Mouse (Mus musculus): ENCODE measurements at regions not wholly inside any gene's neighbourhood (a gene's known extent, or its start where the extent isn't known, plus 50 kb on each side); places are given as distances from the start of the nearest gene placed in this dataset.

- no peak for TF ChIP-seq ZC3H11A (IDR thresholded peaks at IDR 0.05; ENCODE audit: borderline replicate concordance, low read depth, low read length)
- TF ChIP-seq CHD2 (IDR thresholded peaks at IDR 0.05; ENCODE audit: low read depth, low read length) = no peak
- no peak for TF ChIP-seq MAFK (IDR thresholded peaks at IDR 0.05; ENCODE audit: insufficient read depth, low read depth, low read length)
Observed at GRCm38 (mm10) chr3:58322322-58322721, 92.2 kb upstream of the Tsc22d2 start.

All from ES-E14 (cell line).